Mouse (Mus musculus): ENCODE measurements around the gene Olfr198.
"Not testable (repeated sequence)": the region's sequence is repeated elsewhere in the genome, so short reads cannot be mapped to it uniquely, and the experiment has no call there.

DNA sequence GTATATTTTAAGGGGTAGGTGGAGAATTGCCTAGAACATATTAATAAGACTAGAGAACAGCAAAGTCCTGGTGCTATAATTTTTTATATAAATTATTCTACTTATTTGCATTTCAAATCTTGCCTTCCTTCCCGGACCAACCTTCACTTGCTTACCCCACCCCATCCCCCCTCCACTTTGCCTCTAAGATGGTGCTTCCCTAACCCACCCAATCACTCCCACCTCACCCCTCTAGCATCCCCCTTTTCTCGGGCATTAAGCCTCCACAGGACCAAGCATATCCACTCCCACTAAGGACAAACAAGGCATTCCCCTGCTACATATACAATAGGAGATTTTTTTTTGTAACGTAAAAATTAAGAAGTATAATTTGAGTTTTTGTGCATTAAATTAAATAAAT is 14.5 kb upstream of the Olfr198 start:
- TF ChIP-seq POLR2A (IDR thresholded peaks at IDR 0.05; ENCODE audit: borderline replicate concordance, control insufficient read depth, low read depth, low read length); CTCF (IDR thresholded peaks at IDR 0.05; ENCODE audit: control insufficient read depth, insufficient read depth, low read length): not testable (repeated sequence)
